Mouse (Mus musculus) ovary, postnatal 14 days (tissue): ENCODE measurements around the gene Cdkn2aipnl.

ENCODE experiments used
- DNase-seq: peaks from one replicate; pipeline ENCODE4 v3.0.0; 2022; ENCODE audit warnings: low spot score

Cdkn2aipnl gene

DNA sequence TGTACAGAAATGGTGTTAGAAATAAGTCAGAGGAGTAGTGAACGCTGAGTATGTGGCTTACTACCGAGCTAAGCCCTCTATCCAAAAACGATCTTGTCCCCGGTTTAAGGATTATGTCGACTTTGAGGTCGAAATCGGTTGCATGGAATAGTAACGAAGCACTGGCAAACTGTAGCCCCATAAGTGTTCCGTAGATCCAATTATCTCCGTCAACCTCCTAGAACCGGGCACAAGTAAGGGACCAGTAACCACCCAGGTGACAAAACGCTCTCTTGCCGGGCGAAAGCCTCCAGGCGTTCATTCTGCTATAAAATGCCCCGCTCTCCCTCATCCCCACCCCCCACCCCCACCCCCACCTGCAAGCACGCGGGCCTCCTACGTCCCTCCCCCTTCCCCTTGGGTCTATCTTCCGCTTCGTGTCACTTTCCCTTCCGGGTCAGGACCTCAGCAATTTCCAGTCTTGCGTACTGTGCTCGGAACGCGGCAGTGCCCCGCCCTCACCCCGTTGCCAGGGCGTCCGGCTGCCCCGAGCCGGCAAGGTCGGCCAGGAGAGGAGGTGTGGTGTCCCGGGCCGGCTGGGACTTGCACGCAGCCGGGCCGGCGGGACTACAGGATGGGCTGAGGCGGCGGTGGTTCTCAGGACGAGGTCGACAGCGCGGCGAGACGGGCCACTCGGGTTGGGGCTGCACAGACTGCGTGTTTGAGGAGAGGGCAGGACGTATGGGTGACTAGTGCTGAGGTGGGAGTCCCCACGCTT is 36.5 kb downstream of the Cdkn2aipnl start, which contains the start of gene Cdkl3:
Gene Cdkl3, plus strand, starts transcription at position 450 of the 757 bp plus-strand sequence.
- DNase-seq: peak; percentile 81

- DNase-seq: no peak
Measured at GRCm38 (mm10) chr11:52005586-52005985, 38.1 kb downstream of the Cdkn2aipnl start.

GRCm38 (mm10) chr11:52011011-52011410 is 43.5 kb downstream of the Cdkn2aipnl start:
- DNase-seq: no peak

- no peak for DNase-seq
Measured at GRCm38 (mm10) chr11:52011541-52011940, 44.1 kb downstream of the Cdkn2aipnl start.

DNA sequence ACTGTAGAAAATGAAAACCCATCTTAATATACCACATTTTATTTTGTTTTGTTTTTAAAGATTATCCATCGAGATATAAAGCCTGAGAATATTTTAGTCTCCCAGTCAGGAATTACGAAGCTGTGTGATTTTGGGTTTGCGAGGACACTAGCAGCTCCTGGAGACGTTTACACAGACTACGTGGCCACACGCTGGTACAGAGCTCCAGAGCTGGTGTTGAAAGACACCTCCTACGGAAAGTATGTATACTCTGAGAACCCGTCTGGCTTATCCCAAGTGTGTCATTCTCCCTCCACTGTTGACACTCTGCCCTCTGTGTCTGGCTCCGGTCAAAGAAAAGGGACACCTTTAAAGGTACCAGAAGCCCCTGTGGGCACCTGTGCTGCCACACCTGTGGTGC is 50.8 kb downstream of the Cdkn2aipnl start:
- DNase-seq: no peak
